Mouse (Mus musculus) liver, adult 2 months (tissue): ENCODE data around the gene Lrrc3c.

Experiments
- CTCF ChIP-seq: fragments of 200-500 bp; IDR thresholded peaks from 2 replicates; pipeline ENCODE4 v1.5.1; 2011; ENCODE audit warnings: low read depth, low read length, control low read depth
- POLR2A ChIP-seq: fragments of 200-500 bp; IDR thresholded peaks from 2 replicates; pipeline ENCODE4 v1.6.1; 2011; ENCODE audit warnings: low read length, control low read depth; ENCODE audit not compliant: insufficient read depth; ENCODE audit errors: extremely low read depth

DNA sequence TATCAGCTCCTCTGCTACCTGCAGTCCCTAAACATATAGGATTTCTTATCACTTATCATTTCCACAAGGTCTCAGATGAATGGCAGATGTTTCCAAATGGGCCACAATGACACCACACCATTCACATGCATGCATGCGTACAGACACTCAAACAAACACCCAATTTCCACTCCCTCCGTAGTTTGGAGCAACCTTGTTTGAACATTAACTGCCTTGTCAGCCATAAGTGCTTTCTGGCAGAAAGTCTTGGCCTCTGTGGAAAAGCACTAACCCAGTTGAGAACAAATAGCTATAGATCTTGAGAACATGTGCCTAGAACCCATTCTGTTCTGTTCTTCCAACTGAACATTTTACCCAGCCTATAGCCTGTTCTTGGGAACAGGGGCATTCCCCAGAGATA is 47.9 kb downstream of the Lrrc3c start:
- TF ChIP-seq CTCF (no peak), POLR2A (no peak)
